Mouse (Mus musculus) stomach, embryonic 16.5 days (tissue): Measurements from ENCODE around the gene Pcca. TPM values are rescaled to one million over a fixed set of nuclear protein-coding genes. Genes with fewer than 3 reads are reported as not detected.
"Not testable (repeated sequence)": the region's sequence is repeated elsewhere in the genome, so short reads cannot be mapped to it uniquely, and the experiment has no call there.

Source experiments
- ATAC-seq: fragments of 200-750 bp; cut with Nextera tagmentation; 2 replicates; pipeline ENCODE4 v1.8.0; 2017; ENCODE audit warnings: moderate number of reproducible peaks, moderate TSS enrichment; ENCODE audit not compliant: insufficient read depth, low FRiP score
- H3K27ac ChIP-seq: fragments of 300-500 bp; sonication (generic); 2 replicates; pipeline ENCODE4 v1.5.1; 2014; ENCODE audit warnings: low read length
- H3K27me3 ChIP-seq: fragments of 300-500 bp; sonication (generic); 2 replicates; pipeline ENCODE4 v1.6.1; 2014; ENCODE audit warnings: low read length, control low read depth, mixed read lengths; ENCODE audit not compliant: control insufficient read depth, insufficient read depth
- H3K36me3 ChIP-seq: fragments of 300-500 bp; sonication (generic); 2 replicates; pipeline ENCODE4 v1.6.1; 2014; ENCODE audit warnings: low read length; ENCODE audit not compliant: control insufficient read depth, insufficient read depth
- H3K4me1 ChIP-seq: fragments of 300-500 bp; sonication (generic); 2 replicates; pipeline ENCODE4 v1.6.1; 2014; ENCODE audit warnings: low read length, control low read depth, mixed read lengths; ENCODE audit not compliant: control insufficient read depth, insufficient read depth
- H3K4me2 ChIP-seq: fragments of 300-500 bp; sonication (generic); 2 replicates; pipeline ENCODE4 v1.6.1; 2014; ENCODE audit warnings: low read depth, low read length, mixed read lengths
- H3K4me3 ChIP-seq: fragments of 300-500 bp; sonication (generic); replicated peaks from 2 replicates; pipeline ENCODE4 v1.5.1; 2014; ENCODE audit warnings: mild to moderate bottlenecking, low read length
- H3K9ac ChIP-seq: fragments of 300-500 bp; sonication (generic); 2 replicates; pipeline ENCODE4 v1.6.1; 2014; ENCODE audit warnings: low read length
- H3K9me3 ChIP-seq: fragments of 300-500 bp; sonication (generic); replicated peaks from 2 replicates; pipeline ENCODE4 v1.6.1; 2016; ENCODE audit warnings: low read length, control low read depth; ENCODE audit not compliant: control insufficient read depth
- WGBS: fragments of 180-500 bp; shearing (Covaris S2); extraction: QIAGEN DNeasy Blood & Tissue Kit; methylation state at CpG from one replicate; pipeline ENCODE4 v1.1.7; 2014; 5-methylcytosine and 5-hydroxymethylcytosine counted together
- polyA plus RNA-seq: library from polyadenylated mRNA; unstranded; fragments of >200 nt; fragmentation: Nextera tagmentation; extraction: Ambion mirVana; gene quantifications from 2 replicates; pipeline ENCODE4 v1.2.1, GENCODE M21; 2015

Pcca gene
- polyA plus RNA-seq, 1 experiment from 2014 or later: 19.7 TPM

DNA sequence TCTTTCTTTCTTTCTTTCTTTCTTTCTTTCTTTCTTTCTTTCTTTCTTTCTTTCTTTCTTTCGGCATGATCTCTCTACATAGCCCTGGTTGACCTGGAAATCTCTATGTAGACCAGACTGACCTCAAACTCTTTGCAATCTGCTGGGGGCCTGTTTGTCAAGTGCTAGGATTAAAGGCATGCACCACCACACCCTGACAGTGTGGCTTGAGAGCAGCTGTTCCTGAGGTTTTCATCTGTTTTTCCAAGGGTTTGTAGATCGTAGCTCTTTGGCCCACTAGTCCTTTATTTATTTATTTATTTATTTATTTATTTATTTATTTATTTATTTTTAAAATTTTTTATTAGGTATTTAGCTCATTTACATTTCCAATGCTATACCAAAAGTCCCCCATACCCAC lies 50.0 kb downstream of the Pcca start:
- not testable (repeated sequence) for H3K36me3 ChIP-seq, H3K27ac ChIP-seq, H3K4me3 ChIP-seq, H3K9me3 ChIP-seq, ATAC-seq, H3K4me2 ChIP-seq, H3K4me1 ChIP-seq, H3K9ac ChIP-seq, H3K27me3 ChIP-seq
- WGBS: 88% methylated on average over 2 of the region's 2 CpGs

DNA sequence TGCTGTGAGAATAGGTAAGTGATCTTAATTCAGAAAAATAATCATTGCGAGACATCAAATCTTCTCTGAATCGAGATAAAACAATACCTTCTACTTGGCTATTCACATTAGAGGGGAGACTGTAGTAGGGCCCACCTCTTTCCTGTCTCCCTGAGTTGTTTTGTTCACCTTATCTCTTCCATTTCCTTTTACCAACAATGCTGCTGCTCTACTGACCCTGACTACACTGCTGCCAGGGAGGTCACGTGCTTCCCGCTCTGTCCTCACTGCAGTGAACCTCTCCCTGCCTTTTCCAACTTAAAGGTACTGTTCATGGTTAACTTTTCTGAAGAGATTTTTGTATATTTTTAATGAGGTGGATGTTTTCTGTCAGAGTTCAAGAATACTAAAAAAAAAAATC lies 52.8 kb downstream of the Pcca start:
- Histone ChIP-seq H3K4me3 (no peak overlapping the region), H3K27ac (no peak overlapping the region), H3K27me3 (no peaks in the 10 kb centered on the region), H3K36me3 (no peaks in the 10 kb centered on the region), H3K4me2 (no peak overlapping the region), H3K4me1 (no peaks in the 10 kb centered on the region), H3K9me3 (no peaks in the 10 kb centered on the region), H3K9ac (no peak overlapping the region)
- no peak for ATAC-seq
- WGBS: 58% methylated on average over 4 of the region's 4 CpGs

DNA sequence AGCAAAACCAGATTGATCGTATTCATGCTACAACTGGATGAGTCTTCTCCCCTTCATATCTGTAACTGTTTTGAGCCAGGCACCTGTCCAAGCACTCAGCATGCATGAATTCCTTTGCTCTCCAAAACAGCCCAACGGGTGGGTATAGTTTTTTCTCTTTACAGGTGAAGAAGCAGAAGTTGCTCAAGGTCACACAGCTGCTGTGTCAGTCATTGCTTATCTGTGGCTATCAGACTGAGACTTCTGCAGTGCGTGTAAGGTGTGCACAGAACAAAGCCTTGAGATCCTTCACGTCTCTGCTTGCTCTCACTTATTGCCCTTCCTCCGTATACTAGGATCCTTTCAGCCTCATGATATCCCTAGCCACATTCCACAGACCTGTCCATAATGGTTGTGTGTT lies 63.4 kb downstream of the Pcca start:
- Histone ChIP-seq H3K27ac (no peak overlapping the region), H3K36me3 (no peaks in the 10 kb centered on the region), H3K9ac (no peak overlapping the region), H3K27me3 (no peaks in the 10 kb centered on the region), H3K4me1 (no peaks in the 10 kb centered on the region), H3K9me3 (no peaks in the 10 kb centered on the region), H3K4me2 (no peak overlapping the region), H3K4me3 (no peak overlapping the region)
- WGBS: 67% methylated on average over 5 of the region's 5 CpGs
- no peak for ATAC-seq

DNA sequence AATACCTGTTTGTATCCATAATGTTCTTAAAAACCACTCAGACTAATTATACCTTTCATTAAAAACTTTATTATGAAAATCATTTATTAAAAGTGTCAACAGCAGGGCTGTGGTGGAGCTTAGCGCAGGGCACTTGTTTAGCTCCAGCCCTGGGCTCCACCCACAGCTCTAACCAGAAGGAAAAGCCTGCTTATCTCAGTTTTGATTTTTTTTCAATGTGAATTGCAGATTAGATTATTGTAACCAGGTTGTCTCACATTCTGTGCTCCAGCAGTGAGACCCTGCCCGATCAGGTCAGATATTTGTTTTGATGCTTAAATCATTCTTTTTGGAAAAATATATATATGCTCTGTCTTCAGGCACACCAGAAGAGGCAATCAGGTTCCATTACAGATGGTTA lies 64.7 kb downstream of the Pcca start:
- Histone ChIP-seq H3K9ac (no peak overlapping the region), H3K4me1 (no peaks in the 10 kb centered on the region), H3K9me3 (no peaks in the 10 kb centered on the region), H3K27me3 (no peaks in the 10 kb centered on the region), H3K4me3 (no peak overlapping the region), H3K4me2 (no peak overlapping the region), H3K36me3 (no peaks in the 10 kb centered on the region), H3K27ac (no peak overlapping the region)
- 65% methylated on average over 2 of the region's 2 CpGs for WGBS
- no peak for ATAC-seq

DNA sequence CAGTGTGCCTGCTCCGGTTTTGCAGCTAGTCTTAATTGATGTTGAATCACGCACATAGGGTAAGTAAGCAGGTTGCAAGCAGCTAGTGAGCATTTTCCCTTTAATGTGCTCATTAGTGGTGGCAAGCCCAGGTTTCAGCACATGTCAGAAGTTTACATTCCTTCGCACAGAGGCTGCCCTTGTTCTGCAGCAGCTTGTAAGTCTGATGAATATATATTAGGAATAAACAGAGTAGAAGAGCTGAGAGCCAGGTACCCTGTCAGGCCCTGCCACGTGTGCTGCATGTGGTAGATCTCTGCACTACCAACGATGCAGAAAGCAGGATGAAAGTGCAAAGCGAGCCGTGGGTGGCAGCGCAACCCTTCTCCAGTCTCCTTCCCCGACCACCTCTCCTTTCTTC lies 65.7 kb downstream of the Pcca start:
- Histone ChIP-seq H3K9ac (no peak overlapping the region), H3K27ac (no peak overlapping the region), H3K9me3 (no peaks in the 10 kb centered on the region), H3K4me2 (no peak overlapping the region), H3K4me1 (no peaks in the 10 kb centered on the region), H3K4me3 (no peak overlapping the region), H3K36me3 (no peaks in the 10 kb centered on the region), H3K27me3 (no peaks in the 10 kb centered on the region)
- 53% methylated on average over 9 of the region's 9 CpGs for WGBS
- ATAC-seq: no peak

DNA sequence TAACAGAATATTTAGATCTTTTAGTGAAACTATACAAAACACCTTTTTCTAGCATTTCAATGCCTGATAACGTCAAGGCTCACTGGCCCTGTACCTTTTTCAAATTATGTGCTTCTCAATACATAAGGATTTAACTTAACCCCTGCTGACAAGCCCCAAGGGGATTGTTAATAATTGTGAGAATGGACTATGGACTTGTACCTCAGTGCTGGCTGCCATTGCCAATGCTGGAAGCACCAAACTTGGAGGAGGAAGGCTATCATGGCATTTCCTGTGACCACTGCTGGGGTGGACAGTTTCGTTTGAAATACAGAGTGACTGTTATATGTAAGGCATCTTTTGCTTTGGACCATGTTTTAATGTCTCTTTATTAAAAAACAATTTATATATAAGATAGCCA lies 68.6 kb downstream of the Pcca start:
- Histone ChIP-seq H3K4me3 (no peak overlapping the region), H3K9ac (no peak overlapping the region), H3K27ac (no peak overlapping the region), H3K4me2 (no peak overlapping the region), H3K36me3 (no peaks in the 10 kb centered on the region), H3K27me3 (no peaks in the 10 kb centered on the region), H3K9me3 (no peaks in the 10 kb centered on the region), H3K4me1 (no peaks in the 10 kb centered on the region)
- 82% methylated on average over 2 of the region's 2 CpGs for WGBS
- no peak for ATAC-seq

DNA sequence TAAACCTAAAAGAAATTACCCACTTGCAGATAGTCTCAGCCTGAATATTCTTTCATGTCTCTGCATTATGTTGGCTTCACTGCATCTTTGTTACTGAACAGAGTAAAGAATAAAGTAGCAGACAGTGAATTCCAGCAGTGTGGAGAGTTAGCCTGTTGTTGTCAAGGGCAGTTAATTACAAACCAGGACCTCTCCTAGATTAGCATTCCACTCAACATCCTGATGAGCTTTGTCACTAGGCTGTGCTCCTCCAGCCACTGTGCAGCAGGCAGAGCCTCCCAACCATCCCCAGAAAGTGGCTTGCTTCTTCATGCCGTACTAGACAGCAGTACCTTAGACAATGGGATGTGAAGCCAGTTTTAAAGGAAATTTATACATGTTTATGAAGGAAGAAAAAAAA lies 72.4 kb downstream of the Pcca start:
- no peaks in the 10 kb centered on the region for H3K27me3 ChIP-seq
- no peaks in the 10 kb centered on the region for H3K9me3 ChIP-seq
- H3K9ac ChIP-seq: no peak overlapping the region
- no peak for ATAC-seq
- H3K4me2 ChIP-seq: no peak overlapping the region
- no peak overlapping the region for H3K27ac ChIP-seq
- no peaks in the 10 kb centered on the region for H3K4me1 ChIP-seq
- H3K36me3 ChIP-seq: no peaks in the 10 kb centered on the region
- whole genome bisulfite sequencing: 68% methylated on average over 1 of the region's 1 CpGs
- no peak overlapping the region for H3K4me3 ChIP-seq

DNA sequence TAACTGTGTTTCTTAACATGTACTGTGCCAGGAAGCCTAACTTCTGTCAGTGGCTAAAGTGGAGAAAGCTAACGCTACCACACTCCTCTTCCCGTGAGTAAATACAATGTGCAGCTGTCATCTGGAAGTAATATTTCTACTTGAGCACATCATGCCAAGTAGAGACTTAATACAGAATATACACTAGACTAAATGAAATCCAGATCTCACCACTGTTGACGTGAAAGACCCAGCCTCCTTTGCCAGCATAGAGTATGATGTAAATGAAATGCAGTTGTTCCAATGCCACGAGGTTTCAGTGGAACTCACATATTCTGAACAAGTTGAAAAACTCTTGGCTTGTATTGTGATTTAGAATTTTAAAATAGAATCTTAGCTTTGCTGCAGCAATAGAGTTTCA lies 73.3 kb downstream of the Pcca start:
- WGBS: 59% methylated on average over 4 of the region's 4 CpGs
- Histone ChIP-seq H3K27ac (no peak overlapping the region), H3K27me3 (no peaks in the 10 kb centered on the region), H3K4me3 (no peak overlapping the region), H3K9ac (no peak overlapping the region), H3K4me2 (no peak overlapping the region), H3K9me3 (no peaks in the 10 kb centered on the region), H3K36me3 (no peaks in the 10 kb centered on the region), H3K4me1 (no peaks in the 10 kb centered on the region)
- no peak for ATAC-seq

DNA sequence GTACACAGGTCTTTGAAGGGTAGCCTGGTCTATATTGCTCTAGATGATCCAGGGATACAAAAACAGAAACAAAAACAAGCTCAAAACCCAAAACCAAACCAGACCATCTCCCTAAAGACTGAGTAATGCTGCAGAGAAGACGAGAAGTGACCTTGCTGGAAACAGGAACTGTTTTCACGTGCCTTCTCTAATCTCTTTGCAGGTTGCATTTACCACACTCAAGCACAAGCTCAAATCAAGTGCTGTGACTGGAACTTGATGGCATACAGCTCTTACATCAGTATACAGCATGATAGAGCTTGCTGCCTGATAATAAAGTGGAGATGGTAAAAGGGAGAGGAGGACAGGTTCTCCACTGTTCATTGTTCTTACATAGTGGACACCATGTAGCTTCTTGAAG lies 74.2 kb downstream of the Pcca start:
- H3K36me3 ChIP-seq: no peaks in the 10 kb centered on the region
- no peak for ATAC-seq
- WGBS: 79% methylated on average over 2 of the region's 2 CpGs
- no peaks in the 10 kb centered on the region for H3K27me3 ChIP-seq
- H3K4me1 ChIP-seq: no peaks in the 10 kb centered on the region
- no peak overlapping the region for H3K4me3 ChIP-seq
- no peaks in the 10 kb centered on the region for H3K9me3 ChIP-seq
- no peak overlapping the region for H3K4me2 ChIP-seq
- no peak overlapping the region for H3K27ac ChIP-seq
- H3K9ac ChIP-seq: no peak overlapping the region

DNA sequence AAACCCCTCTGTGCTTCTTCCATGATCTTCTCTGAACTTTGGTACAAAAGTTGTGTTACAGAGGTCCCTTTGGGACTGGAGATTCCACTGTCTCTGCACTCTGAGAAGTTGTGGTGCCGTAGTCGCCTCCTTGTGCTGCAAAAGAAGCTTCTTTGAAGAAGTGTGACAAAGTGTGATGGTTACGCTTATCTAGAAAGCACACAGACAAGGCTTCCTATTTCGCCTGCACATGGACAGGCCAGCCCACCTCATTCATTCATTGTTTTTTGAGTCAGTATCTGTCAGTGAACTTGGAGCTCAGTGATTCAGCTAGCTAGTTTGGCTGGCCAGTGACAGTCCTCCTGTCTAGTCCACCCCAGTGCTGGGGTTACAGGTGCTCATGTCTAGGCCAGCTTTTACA lies 76.9 kb downstream of the Pcca start:
- no peak overlapping the region for H3K4me2 ChIP-seq
- H3K9ac ChIP-seq: no peak overlapping the region
- H3K27ac ChIP-seq: no peak overlapping the region
- WGBS: 85% methylated on average over 4 of the region's 4 CpGs
- no peaks in the 10 kb centered on the region for H3K36me3 ChIP-seq
- no peak overlapping the region for H3K4me3 ChIP-seq
- no peak for ATAC-seq
- no peaks in the 10 kb centered on the region for H3K9me3 ChIP-seq
- H3K27me3 ChIP-seq: no peaks in the 10 kb centered on the region
- no peaks in the 10 kb centered on the region for H3K4me1 ChIP-seq
